Mouse (Mus musculus): ENCODE results near the gene Nup155. TPM values are rescaled to one million over a fixed set of nuclear protein-coding genes. Genes with fewer than 3 reads are reported as not detected.

The Nup155 gene
- polyA plus RNA-seq, 1 experiment from 2014 or later: 27.5 TPM

DNA sequence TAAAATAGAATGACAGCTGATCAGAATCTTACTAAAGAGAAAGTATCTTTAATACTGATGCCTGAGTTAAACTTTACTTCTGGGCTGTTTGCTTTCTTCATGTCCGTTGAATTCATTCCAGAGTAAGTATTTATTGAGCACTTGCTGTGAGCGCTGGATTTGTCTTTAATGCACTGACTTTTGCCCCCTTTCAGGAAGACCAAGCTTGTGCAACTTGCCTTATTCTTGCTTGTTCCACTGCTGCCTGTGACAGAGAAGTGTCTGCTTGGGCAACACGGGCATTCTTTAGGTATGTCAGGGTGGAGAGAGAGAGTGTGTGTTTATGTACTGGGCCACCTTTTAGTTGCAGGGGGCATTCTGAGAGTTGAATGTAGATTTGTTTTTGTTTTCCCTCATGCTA, 22.2 kb downstream of the Nup155 start:
- Histone ChIP-seq H3K4me2 (no peak overlapping the region), H3K4me1 (ENCODE audit: insufficient read depth) (no peaks in the 10 kb centered on the region), H3K36me3 (ENCODE audit: insufficient read depth) (peaks cover 93% of the 10 kb centered on the region), H3K9me3 (ENCODE audit: low read depth, low read length) (no peaks in the 10 kb centered on the region), H3K4me3 (ENCODE audit: low read depth, low read length) (no peak overlapping the region), H3K9ac (no peak overlapping the region), H3K27ac (ENCODE audit: low read depth) (no peak overlapping the region), H3K27me3 (ENCODE audit: insufficient read depth, low read length) (no peaks in the 10 kb centered on the region)
- no peak for TF ChIP-seq CTCF (IDR thresholded peaks at IDR 0.05; ENCODE audit: low read depth)
- ATAC-seq (ENCODE audit: insufficient read depth) (no peak), DNase-seq (no peak)
- 86% methylated on average over 3 of the region's 3 CpGs for WGBS

DNA sequence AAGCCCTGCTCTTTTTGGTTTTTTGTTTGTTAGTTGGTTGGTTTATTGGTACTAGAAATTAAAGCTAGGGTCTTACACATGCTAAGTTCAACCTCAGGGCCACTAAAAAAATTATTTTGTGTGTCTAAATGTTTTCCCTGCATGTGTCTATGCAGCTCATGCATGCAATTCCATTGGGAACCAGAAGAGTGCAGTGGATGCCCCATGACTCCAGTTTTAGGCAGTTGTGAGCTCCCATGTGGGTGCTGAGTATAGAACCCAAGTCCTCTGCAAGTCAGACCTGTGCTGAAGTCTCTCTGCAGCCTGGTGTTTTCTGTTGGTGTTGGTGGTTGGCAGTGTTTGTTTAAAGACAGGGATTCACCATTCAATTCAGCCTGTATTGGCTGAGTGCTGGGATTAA, 22.7 kb downstream of the Nup155 start:
- peak; percentile 12; the same call in 1 of the 2 replicates for TF ChIP-seq CTCF (IDR thresholded peaks at IDR 0.05; ENCODE audit: low read depth)
- DNase-seq (no peak), ATAC-seq (ENCODE audit: insufficient read depth) (no peak)
- Histone ChIP-seq H3K36me3 (ENCODE audit: insufficient read depth) (peaks cover 93% of the 10 kb centered on the region), H3K27ac (ENCODE audit: low read depth) (no peak overlapping the region), H3K4me3 (ENCODE audit: low read depth, low read length) (no peak overlapping the region), H3K4me2 (no peak overlapping the region), H3K9me3 (ENCODE audit: low read depth, low read length) (no peaks in the 10 kb centered on the region), H3K4me1 (ENCODE audit: insufficient read depth) (no peaks in the 10 kb centered on the region), H3K9ac (no peak overlapping the region), H3K27me3 (ENCODE audit: insufficient read depth, low read length) (no peaks in the 10 kb centered on the region)

DNA sequence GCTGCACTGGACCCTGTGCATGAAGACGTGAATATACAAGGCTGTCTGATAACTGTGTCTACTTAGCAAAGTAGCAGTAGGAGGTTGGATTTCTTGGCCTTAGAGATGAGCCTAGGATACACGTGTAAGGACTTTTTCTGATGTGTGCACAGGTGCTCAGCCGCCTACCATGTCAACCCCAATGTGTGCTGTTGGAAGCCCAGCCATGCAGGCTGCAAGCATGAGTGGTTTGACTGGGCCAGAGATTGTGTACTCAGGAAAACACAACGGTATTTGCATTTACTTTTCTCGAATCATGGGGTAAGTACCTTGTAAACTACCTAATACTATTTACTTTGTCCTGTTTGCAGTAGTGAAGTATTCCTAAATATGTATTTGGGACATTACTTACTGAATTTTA, 26.5 kb downstream of the Nup155 start:
- Histone ChIP-seq H3K4me1 (ENCODE audit: insufficient read depth) (no peaks in the 10 kb centered on the region), H3K27ac (ENCODE audit: low read depth) (no peak overlapping the region), H3K4me3 (ENCODE audit: low read depth, low read length) (no peak overlapping the region), H3K27me3 (ENCODE audit: insufficient read depth, low read length) (no peaks in the 10 kb centered on the region), H3K4me2 (no peak overlapping the region), H3K9me3 (ENCODE audit: low read depth, low read length) (no peaks in the 10 kb centered on the region), H3K36me3 (ENCODE audit: insufficient read depth) (peaks cover 95% of the 10 kb centered on the region), H3K9ac (no peak overlapping the region)
- no peak for TF ChIP-seq CTCF (IDR thresholded peaks at IDR 0.05; ENCODE audit: low read depth)
- ATAC-seq (ENCODE audit: insufficient read depth) (peak; percentile 69; the same call in 1 of the 2 replicates), DNase-seq (peak; percentile 14)
- WGBS: 67% methylated on average over 5 of the region's 5 CpGs

GRCm38 (mm10) chr15:8161841-8162240, 52.8 kb downstream of the Nup155 start:
- H3K9ac ChIP-seq: no peak overlapping the region
- no peak overlapping the region for H3K27ac ChIP-seq (ENCODE audit: low read depth)
- 76% methylated on average over 1 of the region's 1 CpGs for WGBS
- TF ChIP-seq CTCF (IDR thresholded peaks at IDR 0.05; ENCODE audit: low read depth): no peak
- H3K4me2 ChIP-seq: no peak overlapping the region
- ATAC-seq (ENCODE audit: insufficient read depth) (no peak), DNase-seq (no peak)
- H3K9me3 ChIP-seq (ENCODE audit: low read depth, low read length): no peaks in the 10 kb centered on the region
- H3K4me3 ChIP-seq (ENCODE audit: low read depth, low read length): no peak overlapping the region
- H3K36me3 ChIP-seq (ENCODE audit: insufficient read depth): peaks cover 50% of the 10 kb centered on the region
- no peaks in the 10 kb centered on the region for H3K4me1 ChIP-seq (ENCODE audit: insufficient read depth)
- H3K27me3 ChIP-seq (ENCODE audit: insufficient read depth, low read length): no peaks in the 10 kb centered on the region

GRCm38 (mm10) chr15:8168591-8169265, 59.7 kb downstream of the Nup155 start, which contains the start of gene Cplane1:
TSS of gene Cplane1 (plus strand) at chr15:8169106.
- Histone ChIP-seq H3K4me3 (ENCODE audit: low read depth, low read length) (peak within 1 kb of the TSS; percentile 88), H3K4me1 (ENCODE audit: insufficient read depth) (no peaks in the 10 kb centered on the region), H3K9me3 (ENCODE audit: low read depth, low read length) (no peaks in the 10 kb centered on the region), H3K27ac (ENCODE audit: low read depth) (peak within 1 kb of the TSS; percentile 67; the same call in 1 of the 2 replicates), H3K4me2 (peak within 1 kb of the TSS; percentile 75), H3K36me3 (ENCODE audit: insufficient read depth) (peaks cover 19% of the 10 kb centered on the region), H3K27me3 (ENCODE audit: insufficient read depth, low read length) (no peaks in the 10 kb centered on the region), H3K9ac (peak within 1 kb of the TSS; percentile 93)
- under 1% methylated on average over 40 of the region's 47 CpGs for WGBS
- peak; percentile 98 for DNase-seq
- ATAC-seq (ENCODE audit: insufficient read depth): peak; percentile 99
- TF ChIP-seq CTCF (IDR thresholded peaks at IDR 0.05; ENCODE audit: low read depth): no peak

GRCm38 (mm10) chr15:8169266-8169746, 60.2 kb downstream of the Nup155 start:
- Histone ChIP-seq H3K9ac (peak overlapping the region; percentile 93), H3K27ac (ENCODE audit: low read depth) (peak overlapping the region; percentile 67; the same call in 1 of the 2 replicates), H3K4me1 (ENCODE audit: insufficient read depth) (no peaks in the 10 kb centered on the region), H3K4me2 (peak overlapping the region; percentile 75), H3K9me3 (ENCODE audit: low read depth, low read length) (no peaks in the 10 kb centered on the region), H3K4me3 (ENCODE audit: low read depth, low read length) (peak overlapping the region; percentile 88), H3K36me3 (ENCODE audit: insufficient read depth) (peaks cover 24% of the 10 kb centered on the region), H3K27me3 (ENCODE audit: insufficient read depth, low read length) (no peaks in the 10 kb centered on the region)
- no peak for TF ChIP-seq CTCF (IDR thresholded peaks at IDR 0.05; ENCODE audit: low read depth)
- WGBS: under 1% methylated on average over 23 of the region's 25 CpGs
- ATAC-seq (ENCODE audit: insufficient read depth): peak; percentile 81; the same call in 1 of the 2 replicates
- peak; percentile 61 for DNase-seq

GRCm38 (mm10) chr15:8189563-8189962, 80.5 kb downstream of the Nup155 start:
- Histone ChIP-seq H3K4me1 (ENCODE audit: insufficient read depth) (no peaks in the 10 kb centered on the region), H3K9ac (no peak overlapping the region), H3K27me3 (ENCODE audit: insufficient read depth, low read length) (no peaks in the 10 kb centered on the region), H3K27ac (ENCODE audit: low read depth) (no peak overlapping the region), H3K9me3 (ENCODE audit: low read depth, low read length) (no peaks in the 10 kb centered on the region), H3K4me3 (ENCODE audit: low read depth, low read length) (no peak overlapping the region), H3K36me3 (ENCODE audit: insufficient read depth) (peaks cover 60% of the 10 kb centered on the region), H3K4me2 (no peak overlapping the region)
- DNase-seq (no peak), ATAC-seq (ENCODE audit: insufficient read depth) (no peak)
- 82% methylated on average over 3 of the region's 3 CpGs for WGBS
- no peak for TF ChIP-seq CTCF (IDR thresholded peaks at IDR 0.05; ENCODE audit: low read depth)
